Mouse (Mus musculus) MEL (cell line): ENCODE results near the gene Mgat5. TPM values are rescaled to one million over a fixed set of nuclear protein-coding genes. Genes with fewer than 3 reads are reported as not detected.
A peak's percentile ranks its signal among the peaks of the same experiment; 100 is the strongest.

Experiments used
- DNase-seq: peaks from one replicate; pipeline ENCODE4 v3.0.0; 2011; ENCODE audit warnings: low read depth, low spot score
- H3K27ac ChIP-seq: 2 replicates; pipeline ENCODE4 v1.5.1; 2012; ENCODE audit warnings: low read depth, mild to moderate bottlenecking, control low read depth, low read length, moderate library complexity; ENCODE audit not compliant: control insufficient read depth
- H3K27me3 ChIP-seq, 2 experiments: fragments of 150-350 bp in 1 of 2; sonication (generic) in 1 of 2; 2 replicates each; pipeline ENCODE4 v1.6.1; 2012; ENCODE audit warnings: low read length in 2 of 2, mild to moderate bottlenecking in 2 of 2, improper control_type of control experiment in 1 of 2, moderate library complexity in 1 of 2; ENCODE audit not compliant: insufficient read depth in 2 of 2, control insufficient read depth in 1 of 2
- H3K36me3 ChIP-seq, 2 experiments: 2 replicates each; pipeline ENCODE4 v1.6.1; 2012 to 2014; ENCODE audit warnings: low read length in 2 of 2, improper control_type of control experiment in 1 of 2, inconsistent platforms in 1 of 2, mild to moderate bottlenecking in 1 of 2; ENCODE audit not compliant: insufficient read depth in 2 of 2, control insufficient read depth in 1 of 2
- H3K4me1 ChIP-seq, 2 experiments: fragments of 150-350 bp in 1 of 2; sonication (generic) in 1 of 2; 2 replicates each; pipeline ENCODE4 v1.6.1; 2012; ENCODE audit warnings: low read length in 2 of 2, improper control_type of control experiment in 1 of 2, mild to moderate bottlenecking in 1 of 2; ENCODE audit not compliant: insufficient read depth in 2 of 2, control insufficient read depth in 1 of 2
- H3K4me3 ChIP-seq, 2 experiments: fragments of 150-350 bp in 1 of 2; sonication (generic) in 1 of 2; 2 replicates each; pipeline ENCODE4 v1.5.1; 2012; ENCODE audit warnings: low read depth in 2 of 2, low read length in 2 of 2, mild to moderate bottlenecking in 2 of 2, moderate library complexity in 2 of 2, control low read depth in 1 of 2, improper control_type of control experiment in 1 of 2; ENCODE audit not compliant: control insufficient read depth in 1 of 2, insufficient read depth in 1 of 2
- H3K79me2 ChIP-seq: 2 replicates; pipeline ENCODE4 v1.6.1; 2012; ENCODE audit warnings: mild to moderate bottlenecking, low read length, moderate library complexity; ENCODE audit not compliant: control insufficient read depth, poor library complexity, insufficient read depth
- H3K9ac ChIP-seq: 2 replicates; pipeline ENCODE4 v1.6.1; 2012; ENCODE audit warnings: low read depth, mild to moderate bottlenecking, control low read depth, low read length, moderate library complexity; ENCODE audit not compliant: control insufficient read depth, poor library complexity, severe bottlenecking
- H3K9me3 ChIP-seq: fragments of 150-350 bp; sonication (generic); replicated peaks from 2 replicates; pipeline ENCODE4 v1.6.1; 2012; ENCODE audit warnings: mild to moderate bottlenecking, low read length, improper control_type of control experiment, moderate library complexity; ENCODE audit not compliant: insufficient read depth
- BHLHE40 ChIP-seq: IDR thresholded peaks from 2 replicates; pipeline ENCODE4 v1.6.1; 2012; ENCODE audit warnings: low read depth, mild to moderate bottlenecking, inconsistent platforms, low read length, improper control_type of control experiment, borderline replicate concordance
- CHD2 ChIP-seq: IDR thresholded peaks from 2 replicates; pipeline ENCODE4 v1.6.1; 2011; ENCODE audit warnings: low read length, improper control_type of control experiment
- E2F4 ChIP-seq: IDR thresholded peaks from 2 replicates; pipeline ENCODE4 v1.6.1; 2011; ENCODE audit warnings: low read depth, low read length, improper control_type of control experiment, borderline replicate concordance
- ELF1 ChIP-seq: IDR thresholded peaks from 2 replicates; pipeline ENCODE4 v1.6.1; 2014; ENCODE audit warnings: low read depth, mild to moderate bottlenecking, inconsistent platforms, low read length, improper control_type of control experiment, moderate library complexity
- ETS1 ChIP-seq: IDR thresholded peaks from 2 replicates; pipeline ENCODE4 v1.6.1; 2012; ENCODE audit warnings: low read depth, mild to moderate bottlenecking, inconsistent platforms, low read length, improper control_type of control experiment, moderate library complexity
- GABPA ChIP-seq: IDR thresholded peaks from 2 replicates; pipeline ENCODE4 v1.6.1; 2012; ENCODE audit warnings: low read depth, mild to moderate bottlenecking, inconsistent platforms, low read length, improper control_type of control experiment, moderate library complexity
- JUND ChIP-seq: IDR thresholded peaks from 2 replicates; pipeline ENCODE4 v1.6.1; 2011; ENCODE audit warnings: low read depth, mild to moderate bottlenecking, improper control_type of control experiment, low read length
- KAT2A ChIP-seq: conservative IDR thresholded peaks from 2 replicates; pipeline ENCODE4 v1.6.1; 2012; ENCODE audit warnings: low read depth, low read length, improper control_type of control experiment, inconsistent platforms
- MAFK ChIP-seq: IDR thresholded peaks from 2 replicates; pipeline ENCODE4 v1.6.1; 2011; ENCODE audit warnings: low read depth, mild to moderate bottlenecking, low read length, improper control_type of control experiment, borderline replicate concordance
- MAX ChIP-seq: IDR thresholded peaks from 2 replicates; pipeline ENCODE4 v1.6.1; 2011; ENCODE audit warnings: low read length, improper control_type of control experiment
- MAZ ChIP-seq: IDR thresholded peaks from 2 replicates; pipeline ENCODE4 v1.6.1; 2012; ENCODE audit warnings: low read depth, mild to moderate bottlenecking, inconsistent platforms, low read length, improper control_type of control experiment
- MXI1 ChIP-seq: IDR thresholded peaks from 2 replicates; pipeline ENCODE4 v1.6.1; 2011; ENCODE audit warnings: mild to moderate bottlenecking, low read depth, low read length, improper control_type of control experiment
- MYC ChIP-seq: IDR thresholded peaks from 2 replicates; pipeline ENCODE4 v1.6.1; 2011; ENCODE audit warnings: low read depth, mild to moderate bottlenecking, low read length, improper control_type of control experiment, moderate library complexity
- NELFE ChIP-seq: IDR thresholded peaks from 2 replicates; pipeline ENCODE4 v1.6.1; 2011; ENCODE audit warnings: low read depth, low read length, improper control_type of control experiment
- NRF1 ChIP-seq: IDR thresholded peaks from 2 replicates; pipeline ENCODE4 v1.6.1; 2014; ENCODE audit warnings: low read depth, mild to moderate bottlenecking, inconsistent platforms, low read length, improper control_type of control experiment, moderate library complexity; ENCODE audit not compliant: poor library complexity, insufficient read depth, severe bottlenecking
- POLR2A ChIP-seq, 2 experiments: IDR thresholded peaks; 2 replicates each; pipeline ENCODE4 v1.6.1; 2011 to 2012; ENCODE audit warnings: low read length in 2 of 2, mild to moderate bottlenecking in 2 of 2, control low read depth in 1 of 2, improper control_type of control experiment in 1 of 2, low read depth in 1 of 2, moderate library complexity in 1 of 2; ENCODE audit not compliant: control insufficient read depth in 1 of 2, insufficient read depth in 1 of 2, poor library complexity in 1 of 2
- POLR2AphosphoS2 ChIP-seq: IDR thresholded peaks from 2 replicates; pipeline ENCODE4 v1.6.1; 2011; ENCODE audit warnings: low read length, improper control_type of control experiment
- POLR2AphosphoS5 ChIP-seq: IDR thresholded peaks from 2 replicates; pipeline ENCODE4 v1.6.1; 2012; ENCODE audit warnings: low read depth, borderline replicate concordance, mild to moderate bottlenecking, inconsistent platforms, low read length, moderate library complexity, mixed read lengths
- RAD21 ChIP-seq: IDR thresholded peaks from 2 replicates; pipeline ENCODE4 v1.6.1; 2011; ENCODE audit warnings: mild to moderate bottlenecking, low read depth, low read length, improper control_type of control experiment
- RCOR1 ChIP-seq: IDR thresholded peaks from 2 replicates; pipeline ENCODE4 v1.6.1; 2012; ENCODE audit warnings: low read depth, mild to moderate bottlenecking, inconsistent platforms, low read length, improper control_type of control experiment
- SIN3A ChIP-seq: IDR thresholded peaks from 2 replicates; pipeline ENCODE4 v1.6.1; 2012; ENCODE audit warnings: low read length, improper control_type of control experiment, inconsistent platforms
- SMC3 ChIP-seq: IDR thresholded peaks from 2 replicates; pipeline ENCODE4 v1.6.1; 2011; ENCODE audit warnings: low read depth, low read length, improper control_type of control experiment
- TBP ChIP-seq: IDR thresholded peaks from 2 replicates; pipeline ENCODE4 v1.8.0; 2011; ENCODE audit warnings: low read depth, low read length, improper control_type of control experiment
- TCF12 ChIP-seq: IDR thresholded peaks from 2 replicates; pipeline ENCODE4 v1.6.1; 2014; ENCODE audit warnings: low read depth, mild to moderate bottlenecking, inconsistent platforms, low read length, improper control_type of control experiment, moderate library complexity
- UBTF ChIP-seq: IDR thresholded peaks from 2 replicates; pipeline ENCODE4 v1.6.1; 2012; ENCODE audit warnings: low read depth, mild to moderate bottlenecking, inconsistent platforms, low read length, improper control_type of control experiment, moderate library complexity, borderline replicate concordance; ENCODE audit not compliant: insufficient read depth
- USF2 ChIP-seq, 2 experiments: IDR thresholded peaks; 2 replicates each; pipeline ENCODE4 v1.6.1; 2011 to 2012; ENCODE audit warnings: improper control_type of control experiment in 2 of 2, low read length in 2 of 2, borderline replicate concordance in 1 of 2, inconsistent platforms in 1 of 2, low read depth in 1 of 2, mild to moderate bottlenecking in 1 of 2; ENCODE audit not compliant: insufficient read depth in 1 of 2
- ZC3H11A ChIP-seq: IDR thresholded peaks from 2 replicates; pipeline ENCODE4 v1.6.1; 2012; ENCODE audit warnings: low read depth, mild to moderate bottlenecking, inconsistent platforms, low read length, improper control_type of control experiment
- ZKSCAN1 ChIP-seq: IDR thresholded peaks from 2 replicates; pipeline ENCODE4 v1.6.1; 2012; ENCODE audit warnings: low read depth, mild to moderate bottlenecking, inconsistent platforms, low read length, improper control_type of control experiment, moderate library complexity
- ZMIZ1 ChIP-seq: IDR thresholded peaks from 2 replicates; pipeline ENCODE4 v1.6.1; 2012; ENCODE audit warnings: low read depth, mild to moderate bottlenecking, inconsistent platforms, low read length, improper control_type of control experiment, moderate library complexity
- ZNF384 ChIP-seq: IDR thresholded peaks from 2 replicates; pipeline ENCODE4 v1.6.1; 2012; ENCODE audit warnings: low read depth, mild to moderate bottlenecking, inconsistent platforms, low read length, improper control_type of control experiment
- polyA plus RNA-seq, 2 experiments: library from polyadenylated mRNA; stranded (reverse) in 1 of 2; unstranded in 1 of 2; fragments of >175 nt in 1 of 2; fragments of >200 nt in 1 of 2; gene quantifications; 2 replicates each; pipeline versions ENCODE4 v1.2.1 to v1.2.4; 2012; ENCODE audit warnings: low replicate concordance in 2 of 2, low read depth in 1 of 2; ENCODE audit not compliant: insufficient read length in 2 of 2, insufficient read depth in 1 of 2, missing spikeins in 1 of 2
- total RNA-seq: library from RNA; depleted of rRNA; stranded (reverse); fragments of 300-350 nt; gene quantifications from 2 replicates; pipeline ENCODE4 v1.2.3, GENCODE M21; 2012

Mgat5 gene
- total and polyA plus RNA-seq, 3 experiments = 6.9 to 9.5 TPM; not detected in 1

- TF ChIP-seq ZKSCAN1 (no peak), ZNF384 (no peak), BHLHE40 (no peak), MAFK (no peak), MAX (no peak), CHD2 (no peak), USF2 (IDR thresholded peaks at IDR 0.05; ENCODE audit: borderline replicate concordance in 1 of 2, insufficient read depth in 1 of 2, low read depth in 1 of 2, low read length in 2 of 2) (no peak), ZC3H11A (no peak), RCOR1 (no peak)
- Histone ChIP-seq H3K9ac (no peak overlapping the region; the same call in 1 of the 2 replicates), H3K9me3 (no peaks in the 10 kb centered on the region), H3K79me2 (peaks cover 11% of the 10 kb centered on the region), H3K4me3 (peak overlapping the region in 1 of 2 experiments; percentile 66; a peak in 2 of 4 replicates), H3K4me1 (peaks cover 67 to 73% of the 10 kb centered on the region in 2 experiments), H3K36me3 (peaks cover 0 to 74% of the 10 kb centered on the region in 2 experiments; a peak in 2 of 4 replicates), H3K27me3 (no peaks in the 10 kb centered on the region), H3K27ac (peak overlapping the region; percentile 77)
- DNase-seq = no peak
These were observed 96.2 kb downstream of the Mgat5 start for GRCm38 (mm10) chr1:127301038-127301437.

- Histone ChIP-seq H3K27me3 (no peaks in the 10 kb centered on the region), H3K36me3 (peaks cover 2 to 68% of the 10 kb centered on the region in 2 experiments)
- TF ChIP-seq NRF1 = no peak
- no peak; the same call in 1 of the 2 replicates for TF ChIP-seq BHLHE40
- TF ChIP-seq ELF1 = peak; percentile 54; the same call in 1 of the 2 replicates
- TF ChIP-seq ZMIZ1 = 0 out of 2 replicates have a peak, but pooled peaks have one; percentile 47
- peak; percentile 7; the same call in 1 of the 2 replicates for TF ChIP-seq RCOR1
- TF ChIP-seq USF2 (IDR thresholded peaks at IDR 0.05; ENCODE audit: borderline replicate concordance in 1 of 2, insufficient read depth in 1 of 2, low read depth in 1 of 2, low read length in 2 of 2) = no peak
- no peak for TF ChIP-seq ZC3H11A
- TF ChIP-seq UBTF = no peak
- TF ChIP-seq TBP = no peak
- TF ChIP-seq POLR2AphosphoS5 = no peak
- no peak for TF ChIP-seq POLR2A (IDR thresholded peaks at IDR 0.05; ENCODE audit: control insufficient read depth in 1 of 2, insufficient read depth in 1 of 2, low read depth in 1 of 2, low read length in 2 of 2, poor library complexity in 1 of 2)
- TF ChIP-seq MYC = 0 out of 2 replicates have a peak, but pooled peaks have one; percentile 50
- peak; percentile 50 for TF ChIP-seq MXI1
- TF ChIP-seq SIN3A = peak; percentile 67; the same call in 1 of the 2 replicates
- no peak for TF ChIP-seq NELFE
- TF ChIP-seq MAZ = no peak; the same call in 1 of the 2 replicates
- TF ChIP-seq JUND = no peak
- TF ChIP-seq ETS1 = peak; percentile 91
- no peak for TF ChIP-seq E2F4
- no peak; the same call in 1 of the 2 replicates for TF ChIP-seq POLR2AphosphoS2
- no peak for TF ChIP-seq ZKSCAN1
- TF ChIP-seq CHD2 = no peak; the same call in 1 of the 2 replicates
- no peak for TF ChIP-seq RAD21
- no peak for TF ChIP-seq GABPA
- TF ChIP-seq KAT2A = no peak
- no peak for TF ChIP-seq SMC3
- TF ChIP-seq TCF12 = peak; percentile 82
These were observed 97.8 kb downstream of the Mgat5 start for GRCm38 (mm10) chr1:127302620-127303019.

More at GRCm38 (mm10) chr1:127302620-127303019, 97.8 kb downstream of the Mgat5 start:
- Histone ChIP-seq H3K4me1 (peaks cover 70 to 73% of the 10 kb centered on the region in 2 experiments), H3K9me3 (no peaks in the 10 kb centered on the region), H3K9ac (no peak overlapping the region), H3K79me2 (peaks cover 13% of the 10 kb centered on the region), H3K4me3 (no peak overlapping the region; a peak in 1 of 4 replicates), H3K27ac (peak overlapping the region; percentile 77)
- DNase-seq = peak; percentile 62
